Mouse (Mus musculus): ENCODE measurements around the gene Kat8. TPM values are rescaled to one million over a fixed set of nuclear protein-coding genes. Genes with fewer than 3 reads are reported as not detected.
"Not testable (repeated sequence)": the region's sequence is repeated elsewhere in the genome, so short reads cannot be mapped to it uniquely, and the experiment has no call there.

The Kat8 gene
- polyA plus RNA-seq, 1 experiment: 18.7 TPM

DNA sequence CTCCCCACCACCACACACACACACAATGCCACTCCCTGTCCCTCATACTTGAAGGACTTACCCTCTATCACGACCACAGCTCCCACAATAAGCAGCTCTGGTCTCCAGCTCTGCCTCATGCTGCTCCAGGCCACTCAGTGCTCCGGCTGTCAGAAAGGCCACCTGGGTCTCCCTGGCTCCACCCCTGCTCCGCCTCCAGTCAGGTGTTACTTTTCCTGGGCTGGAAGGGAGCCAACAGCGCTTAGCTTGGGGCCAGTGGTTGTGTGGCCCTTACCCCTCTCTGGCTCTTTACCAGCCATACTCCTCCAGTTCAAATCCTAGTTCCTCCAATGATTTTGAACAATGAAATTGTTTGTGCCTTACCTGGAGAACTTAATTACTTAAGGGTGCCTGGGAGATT, 21.5 kb upstream of the Kat8 start, which contains the start of gene Prss53:
Gene Prss53, minus strand, starts transcription at position 173 of the 400 bp plus-strand sequence.
- no peaks in the 10 kb centered on the region for H3K79me3 ChIP-seq (ENCODE audit: low read depth)
- H3K4me3 ChIP-seq (ENCODE audit: insufficient read depth, poor library complexity, severe bottlenecking): no peak within 1 kb of the TSS
- peaks cover 11% of the 10 kb centered on the region for H3K79me2 ChIP-seq (ENCODE audit: control insufficient read depth, insufficient read depth)
- peaks cover 5% of the 10 kb centered on the region for H3K36me3 ChIP-seq (ENCODE audit: control insufficient read depth, insufficient read depth)
- H3K27me3 ChIP-seq (ENCODE audit: control insufficient read depth, insufficient read depth, insufficient read length): no peaks in the 10 kb centered on the region
- TF ChIP-seq CEBPB (IDR thresholded peaks at IDR 0.05; ENCODE audit: low read depth): no peak
- no peak for TF ChIP-seq CTCF (IDR thresholded peaks at IDR 0.05; ENCODE audit: control insufficient read depth, insufficient read depth, insufficient read length)
- no peak for TF ChIP-seq MAX (IDR thresholded peaks at IDR 0.05)
- no peak for TF ChIP-seq USF1 (IDR thresholded peaks at IDR 0.05; ENCODE audit: low read depth)
- no peak for TF ChIP-seq MYOD1 (IDR thresholded peaks at IDR 0.05; ENCODE audit: control insufficient read depth, insufficient read length, low read depth)
- no peak for TF ChIP-seq MYOG (IDR thresholded peaks at IDR 0.05; ENCODE audit: control insufficient read depth, extremely low read depth, insufficient read length)
- no peak for TF ChIP-seq FOSL1 (IDR thresholded peaks at IDR 0.05; ENCODE audit: insufficient read depth, low read length, poor library complexity, severe bottlenecking)
- no peak within 1 kb of the TSS for H3ac ChIP-seq (ENCODE audit: control insufficient read depth, insufficient read length, low read depth)

- Histone ChIP-seq H3K36me3 (ENCODE audit: control insufficient read depth, insufficient read depth) (no peaks in the 10 kb centered on the region), H3K79me3 (ENCODE audit: low read depth) (no peaks in the 10 kb centered on the region), H3ac (ENCODE audit: control insufficient read depth, insufficient read length, low read depth) (no peak overlapping the region), H3K79me2 (ENCODE audit: control insufficient read depth, insufficient read depth) (no peaks in the 10 kb centered on the region), H3K4me3 (ENCODE audit: insufficient read depth, poor library complexity, severe bottlenecking) (no peak overlapping the region), H3K27me3 (ENCODE audit: control insufficient read depth, insufficient read depth, insufficient read length) (peaks cover 5% of the 10 kb centered on the region)
- no peak for TF ChIP-seq FOSL1 (IDR thresholded peaks at IDR 0.05; ENCODE audit: insufficient read depth, low read length, poor library complexity, severe bottlenecking)
Measured at GRCm38 (mm10) chr7:127894480-127894879, 17.8 kb upstream of the Kat8 start.

GRCm38 (mm10) chr7:127895442-127895841, 16.9 kb upstream of the Kat8 start, which contains the start of the genes Gm21974 and Vkorc1:
Gene Gm21974 (minus strand): TSS chr7:127895454.
Gene Vkorc1 (minus strand): TSS chr7:127895617.
- TF ChIP-seq MAX (IDR thresholded peaks at IDR 0.05) (peak; percentile 71), CTCF (IDR thresholded peaks at IDR 0.05; ENCODE audit: control insufficient read depth, insufficient read depth, insufficient read length) (peak; percentile 23), CEBPB (IDR thresholded peaks at IDR 0.05; ENCODE audit: low read depth) (no peak)
- no peaks in the 10 kb centered on the region for H3K79me2 ChIP-seq (ENCODE audit: control insufficient read depth, insufficient read depth)
- peak within 1 kb of the TSS; percentile 31 for H3K4me3 ChIP-seq (ENCODE audit: insufficient read depth, poor library complexity, severe bottlenecking)
- peak within 1 kb of the TSS; percentile 15 for H3ac ChIP-seq (ENCODE audit: control insufficient read depth, insufficient read length, low read depth)
- peaks cover 9% of the 10 kb centered on the region for H3K27me3 ChIP-seq (ENCODE audit: control insufficient read depth, insufficient read depth, insufficient read length)
- no peaks in the 10 kb centered on the region for H3K36me3 ChIP-seq (ENCODE audit: control insufficient read depth, insufficient read depth)
- no peaks in the 10 kb centered on the region for H3K79me3 ChIP-seq (ENCODE audit: low read depth)

DNA sequence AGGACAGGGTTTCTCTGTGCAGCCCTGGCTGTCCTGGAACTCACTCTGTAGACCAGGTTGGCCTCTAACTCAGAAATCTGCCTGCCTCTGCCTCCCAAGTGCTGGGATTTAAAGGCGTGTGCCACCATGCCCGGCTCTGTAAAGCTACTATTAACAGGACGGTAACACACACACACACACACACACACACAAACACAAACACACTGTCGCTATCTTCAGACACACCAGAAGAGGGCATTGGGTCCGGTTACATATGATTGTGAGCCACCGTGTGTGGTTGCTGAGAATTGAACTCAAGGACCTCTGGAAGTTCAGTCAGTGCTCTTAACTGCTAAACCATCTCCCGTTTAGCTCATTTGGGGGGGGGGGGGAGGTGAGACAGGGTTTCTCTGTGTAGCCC, 16.4 kb upstream of the Kat8 start:
- not testable (repeated sequence) for H3K79me2 ChIP-seq (ENCODE audit: control insufficient read depth, insufficient read depth); H3ac ChIP-seq (ENCODE audit: control insufficient read depth, insufficient read length, low read depth); H3K27me3 ChIP-seq (ENCODE audit: control insufficient read depth, insufficient read depth, insufficient read length); H3K36me3 ChIP-seq (ENCODE audit: control insufficient read depth, insufficient read depth); H3K79me3 ChIP-seq (ENCODE audit: low read depth); H3K4me3 ChIP-seq (ENCODE audit: insufficient read depth, poor library complexity, severe bottlenecking)

- Histone ChIP-seq H3ac (ENCODE audit: control insufficient read depth, insufficient read length, low read depth) (no peak overlapping the region), H3K36me3 (ENCODE audit: control insufficient read depth, insufficient read depth) (no peaks in the 10 kb centered on the region), H3K79me3 (ENCODE audit: low read depth) (no peaks in the 10 kb centered on the region), H3K27me3 (ENCODE audit: control insufficient read depth, insufficient read depth, insufficient read length) (peaks cover 9% of the 10 kb centered on the region), H3K79me2 (ENCODE audit: control insufficient read depth, insufficient read depth) (no peaks in the 10 kb centered on the region), H3K4me3 (ENCODE audit: insufficient read depth, poor library complexity, severe bottlenecking) (no peak overlapping the region)
- TF ChIP-seq CTCF (IDR thresholded peaks at IDR 0.05; ENCODE audit: control insufficient read depth, insufficient read depth, insufficient read length) (peak; percentile 44), MYOG (IDR thresholded peaks at IDR 0.05; ENCODE audit: control insufficient read depth, extremely low read depth, insufficient read length) (no peak), MYOD1 (IDR thresholded peaks at IDR 0.05; ENCODE audit: control insufficient read depth, insufficient read length, low read depth) (no peak), USF1 (IDR thresholded peaks at IDR 0.05; ENCODE audit: low read depth) (no peak), FOSL1 (IDR thresholded peaks at IDR 0.05; ENCODE audit: insufficient read depth, low read length, poor library complexity, severe bottlenecking) (no peak), CEBPB (IDR thresholded peaks at IDR 0.05; ENCODE audit: low read depth) (no peak), MAX (IDR thresholded peaks at IDR 0.05) (no peak)
Measured at GRCm38 (mm10) chr7:127896384-127896783, 15.9 kb upstream of the Kat8 start.

DNA sequence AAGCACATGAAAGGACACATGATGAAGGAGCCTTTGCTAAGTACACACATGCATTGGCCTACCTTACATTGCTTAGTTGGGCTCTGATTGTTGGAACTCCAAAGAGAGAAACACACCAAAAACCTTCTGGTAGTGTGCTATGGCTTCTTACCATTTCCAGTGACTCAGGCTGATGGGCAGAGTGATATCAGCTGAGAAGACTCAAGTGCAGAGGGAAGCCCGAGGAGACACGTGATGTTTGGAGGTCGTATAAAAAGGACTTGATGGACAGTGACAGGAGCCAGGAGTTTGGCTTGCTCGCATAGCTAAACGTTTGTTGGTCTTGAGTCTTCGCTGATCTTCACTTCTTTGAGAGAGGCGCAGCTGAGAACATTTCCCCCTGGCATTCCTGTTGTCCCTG, 14.8 kb upstream of the Kat8 start:
- Histone ChIP-seq H3K36me3 (ENCODE audit: control insufficient read depth, insufficient read depth) (no peaks in the 10 kb centered on the region), H3K79me2 (ENCODE audit: control insufficient read depth, insufficient read depth) (no peaks in the 10 kb centered on the region), H3K27me3 (ENCODE audit: control insufficient read depth, insufficient read depth, insufficient read length) (peaks cover 9% of the 10 kb centered on the region), H3K79me3 (ENCODE audit: low read depth) (no peaks in the 10 kb centered on the region), H3K4me3 (ENCODE audit: insufficient read depth, poor library complexity, severe bottlenecking) (no peak overlapping the region), H3ac (ENCODE audit: control insufficient read depth, insufficient read length, low read depth) (no peak overlapping the region)
- TF ChIP-seq CEBPB (IDR thresholded peaks at IDR 0.05; ENCODE audit: low read depth): no peak
- no peak for TF ChIP-seq MYOG (IDR thresholded peaks at IDR 0.05; ENCODE audit: control insufficient read depth, extremely low read depth, insufficient read length)
- no peak for TF ChIP-seq MAX (IDR thresholded peaks at IDR 0.05)
- no peak for TF ChIP-seq USF1 (IDR thresholded peaks at IDR 0.05; ENCODE audit: low read depth)
- no peak for TF ChIP-seq FOSL1 (IDR thresholded peaks at IDR 0.05; ENCODE audit: insufficient read depth, low read length, poor library complexity, severe bottlenecking)
- no peak for TF ChIP-seq CTCF (IDR thresholded peaks at IDR 0.05; ENCODE audit: control insufficient read depth, insufficient read depth, insufficient read length)
- no peak for TF ChIP-seq MYOD1 (IDR thresholded peaks at IDR 0.05; ENCODE audit: control insufficient read depth, insufficient read length, low read depth)

Data from C2C12 (cell line).